Mouse (Mus musculus): ENCODE measurements around the gene Pbx1. TPM values are rescaled to one million over a fixed set of nuclear protein-coding genes. Genes with fewer than 3 reads are reported as not detected.

Pbx1 gene
- total RNA-seq, 2 experiments from 2014 or later, result 284 to 303 TPM

DNA sequence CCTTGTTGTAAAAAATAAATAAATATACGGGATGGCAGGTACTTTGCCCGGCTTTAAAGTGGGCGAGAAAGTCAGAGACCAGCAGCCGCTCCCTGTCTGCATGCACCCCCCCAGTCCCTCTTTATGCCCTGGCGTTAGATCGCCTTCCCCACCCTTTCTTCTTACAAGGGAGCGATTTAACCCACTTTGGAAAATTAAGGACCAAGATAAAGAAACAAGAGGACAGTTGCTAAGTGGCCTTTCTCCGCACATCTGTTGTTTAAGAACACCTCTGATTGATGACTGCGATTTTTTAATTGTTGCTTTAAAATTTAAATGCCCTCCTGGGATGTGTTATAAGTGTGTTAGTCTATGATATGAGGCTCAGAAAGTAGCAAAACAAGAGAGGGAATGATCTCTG, 5.2 kb downstream of the Pbx1 start:
- no peak for DNase-seq
- intact Hi-C loops (cut with DNase I), result loop anchor here (5.0 to 10.0 kb wide), 4 partner anchors 332 to 1028 kb away; no protein-coding TSS in a partner anchor

- no peak for DNase-seq
Measured at GRCm38 (mm10) chr1:168426281-168426680, 5.8 kb downstream of the Pbx1 start.

DNA sequence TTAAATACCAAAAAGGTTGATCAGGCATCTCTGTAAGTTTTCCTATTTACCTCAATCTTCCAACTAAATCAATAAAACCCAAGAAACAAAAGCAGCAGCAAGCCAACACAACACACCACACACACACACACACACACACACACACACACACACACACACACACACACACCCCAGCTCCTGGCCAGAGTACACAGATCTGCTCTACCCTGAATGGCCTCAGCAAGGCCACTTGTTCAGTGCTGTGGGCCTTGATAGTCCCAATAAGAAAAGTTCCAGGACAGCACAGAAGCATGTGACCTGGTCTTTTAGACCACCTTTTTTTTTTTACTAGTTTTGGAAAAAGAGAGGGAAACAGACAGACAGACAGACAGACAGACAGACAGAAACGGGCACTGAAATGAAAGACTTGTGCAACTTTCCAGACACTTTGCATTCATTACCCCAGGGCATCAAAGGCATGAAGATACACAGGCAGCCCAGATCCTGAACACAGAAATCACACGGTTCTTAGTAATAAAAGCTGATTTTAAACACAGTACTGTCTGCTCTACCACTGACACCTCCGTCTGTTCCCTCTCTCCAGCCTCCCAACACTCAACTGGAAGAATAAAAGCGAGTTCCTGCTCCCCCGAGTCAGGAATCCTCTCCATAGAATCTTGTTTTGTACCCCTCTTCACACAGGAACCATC, 6.9 kb downstream of the Pbx1 start:
- no peak for DNase-seq
- intact Hi-C loops (cut with DNase I), result loop anchor here (5.0 to 10.0 kb wide), 4 partner anchors 330 to 1030 kb away; no protein-coding TSS in a partner anchor

More at GRCm38 (mm10) chr1:168426281-168426680, 5.8 kb downstream of the Pbx1 start:
- intact Hi-C loops (cut with DNase I), result loop anchor here (5.0 to 10.0 kb wide), 4 partner anchors 331 to 1029 kb away; no protein-coding TSS in a partner anchor

DNA sequence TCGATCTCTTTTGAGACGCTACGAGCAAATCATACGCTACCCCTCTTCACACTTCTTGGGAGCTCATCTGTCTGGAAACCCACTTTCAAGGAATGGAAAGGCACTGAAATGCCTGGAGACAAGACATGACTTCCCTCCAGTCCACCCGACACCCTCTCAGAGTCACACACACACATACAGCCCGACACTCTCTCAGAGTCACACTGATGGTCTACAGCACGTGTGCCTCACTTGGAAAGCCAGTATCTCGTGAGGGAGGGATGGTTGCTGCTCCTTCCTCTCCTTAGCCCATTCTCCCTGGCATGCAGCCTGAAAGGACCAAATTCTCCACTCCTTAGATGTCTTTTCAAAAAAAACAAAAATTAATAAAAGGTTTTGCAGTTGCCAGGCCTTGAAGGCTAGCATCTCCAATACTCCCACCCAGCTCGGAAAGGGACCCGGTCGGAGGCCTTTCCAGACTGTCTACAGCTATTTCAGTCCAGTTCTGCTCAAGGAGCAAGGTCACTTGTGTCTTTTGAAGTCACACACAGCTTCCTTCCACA, 8.6 kb downstream of the Pbx1 start:
- intact Hi-C loops (cut with DNase I), result loop anchor here (10.0 kb wide), 3 partner anchors 329 to 1031 kb away; no protein-coding TSS in a partner anchor
- no peak for DNase-seq

DNA sequence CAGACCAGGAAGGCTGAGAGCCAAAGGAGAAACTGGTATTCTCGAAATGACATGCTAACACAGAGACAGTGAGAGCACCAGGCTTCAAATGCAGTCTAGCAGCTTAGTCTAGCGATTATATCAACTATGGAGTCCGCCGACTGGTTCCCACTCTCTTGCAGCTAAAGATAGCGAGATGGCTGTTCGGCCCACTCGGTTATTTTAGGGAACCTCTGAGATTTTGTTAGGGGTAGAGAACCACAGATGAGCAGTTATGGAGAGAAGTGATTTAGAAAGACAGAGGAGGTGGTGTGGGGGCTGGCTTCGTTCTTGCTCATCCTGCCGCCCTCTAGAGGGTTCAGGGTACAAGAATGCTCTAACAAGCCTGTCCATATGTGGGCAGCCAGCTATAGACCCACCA, 13.2 kb downstream of the Pbx1 start:
- intact Hi-C loops (cut with DNase I), result no loop called here
- no peak for DNase-seq

DNA sequence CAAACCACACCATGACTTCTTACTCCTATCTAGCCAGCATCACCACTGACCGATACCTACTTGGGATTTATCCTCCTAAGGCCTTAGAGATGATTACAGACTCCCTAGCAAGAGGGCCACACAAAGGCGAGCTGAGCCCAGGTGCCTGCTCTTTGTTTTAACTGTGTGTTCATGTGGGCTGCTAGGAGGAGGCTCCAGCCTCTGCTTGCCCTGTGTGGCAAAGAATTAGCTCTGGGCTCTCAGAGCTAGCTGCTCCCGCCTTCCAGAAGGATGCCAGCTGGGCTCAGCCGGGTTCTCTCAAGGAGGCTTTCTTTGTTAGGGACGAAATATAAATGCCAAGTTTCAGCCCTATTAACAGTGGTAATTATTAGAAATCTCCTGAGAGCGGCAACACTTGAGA, 14.4 kb downstream of the Pbx1 start:
- DNase-seq, result peak; percentile 29
- intact Hi-C loops (cut with DNase I), result no loop called here

DNA sequence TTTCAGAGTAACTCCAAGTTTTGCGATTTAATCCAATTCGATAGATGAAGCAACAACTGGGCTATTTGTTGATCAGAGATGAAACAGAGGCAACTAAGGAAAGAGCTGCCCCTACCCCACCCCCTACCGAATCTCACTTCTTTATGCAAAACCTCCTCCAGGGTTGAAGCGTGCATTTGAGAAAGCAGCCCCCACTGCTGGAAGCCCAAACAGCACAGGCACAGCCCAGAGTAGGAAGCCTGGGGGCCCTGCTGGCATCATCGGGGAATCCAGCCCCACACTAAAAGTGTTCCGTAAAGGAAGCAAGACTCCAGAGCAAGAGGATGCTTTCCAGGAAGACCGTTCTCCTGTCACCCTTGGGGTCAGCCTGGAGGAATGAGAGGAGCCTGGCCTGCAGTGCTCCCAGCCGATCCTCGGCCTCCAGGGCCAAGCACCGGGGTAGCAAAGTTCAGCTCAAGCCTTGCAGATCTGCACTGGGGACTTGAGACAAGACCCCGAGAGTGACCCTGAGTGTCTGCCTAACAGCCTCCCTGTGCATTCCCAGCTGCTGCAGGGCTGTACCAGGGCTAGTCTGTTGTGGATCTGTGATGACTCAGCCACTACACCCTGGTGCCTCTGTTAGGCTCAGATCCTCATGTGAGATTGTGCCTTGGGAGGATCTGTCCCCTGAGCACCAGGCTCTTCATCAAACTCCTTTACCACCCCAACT, 15.2 kb downstream of the Pbx1 start:
- intact Hi-C loops (cut with DNase I), result no loop called here
- DNase-seq, result no peak

DNA sequence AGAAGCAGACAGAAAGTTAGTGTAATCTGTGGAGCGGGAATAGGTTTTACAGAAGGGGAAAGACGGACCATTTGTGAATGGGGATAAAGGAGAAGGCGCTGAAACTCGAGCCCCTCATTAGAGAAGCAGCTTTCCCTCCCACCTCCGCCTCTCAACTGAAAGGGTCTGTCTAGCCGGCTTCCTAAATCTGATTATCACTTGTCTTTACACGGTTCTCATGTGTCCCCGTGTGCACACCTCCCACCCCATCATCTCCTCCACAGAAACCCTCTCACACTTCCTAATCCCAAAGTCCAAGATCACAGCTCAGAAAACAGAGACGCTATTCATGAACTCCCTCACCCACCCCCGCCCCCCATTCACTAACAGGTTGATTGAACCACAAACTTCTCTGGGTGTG, 21.5 kb downstream of the Pbx1 start:
- DNase-seq, result no peak
- intact Hi-C loops (cut with DNase I), result no loop called here

- intact Hi-C loops (cut with DNase I), result no loop called here
- no peak for DNase-seq
Measured at GRCm38 (mm10) chr1:168410054-168410453, 22.0 kb downstream of the Pbx1 start.

DNA sequence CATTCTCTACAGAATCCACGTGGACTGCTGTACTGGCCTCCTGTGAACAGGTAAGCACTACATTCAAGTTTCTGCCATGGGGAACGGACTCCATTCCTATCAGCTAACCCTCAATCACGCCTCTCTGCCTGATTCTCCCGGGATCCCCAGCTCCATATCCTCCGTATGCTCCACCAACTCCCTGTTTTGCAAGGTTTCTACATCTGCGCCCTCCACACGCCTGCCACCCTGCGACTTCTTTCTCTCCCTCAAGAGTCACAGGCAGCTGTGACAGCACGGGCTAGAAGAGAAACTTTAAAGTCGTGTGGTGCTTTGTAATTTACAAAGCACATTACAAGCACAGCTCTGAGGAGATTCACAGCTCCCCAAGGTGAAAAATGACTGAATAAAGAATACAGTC, 23.3 kb downstream of the Pbx1 start:
- intact Hi-C loops (cut with DNase I), result no loop called here

DNA sequence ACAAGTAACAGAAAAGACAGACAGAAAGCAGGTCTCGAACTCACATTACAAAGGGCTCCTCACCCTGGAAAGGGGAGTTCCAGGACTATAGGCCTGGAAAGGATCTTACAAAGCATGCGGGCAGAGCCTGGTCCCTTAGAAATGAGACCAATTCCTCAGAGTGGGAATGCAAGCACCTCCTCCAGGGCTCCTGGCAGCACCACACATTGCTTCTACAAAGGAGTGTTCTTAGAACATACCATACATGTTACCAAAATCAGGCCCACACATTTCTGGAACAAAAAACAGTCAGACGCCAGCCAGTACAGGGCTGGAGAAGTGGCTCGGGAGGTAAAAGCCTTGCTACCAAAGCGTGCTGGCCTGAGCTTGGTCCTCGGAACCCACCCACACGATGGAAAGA, 24.1 kb downstream of the Pbx1 start:
- DNase-seq, result no peak
- intact Hi-C loops (cut with DNase I), result no loop called here

More for the DNA sequence above, 23.3 kb downstream of the Pbx1 start:
- no peak for DNase-seq

GRCm38 (mm10) chr1:168406291-168406675, 25.8 kb downstream of the Pbx1 start:
- intact Hi-C loops (cut with DNase I), result no loop called here
- DNase-seq, result no peak

DNA sequence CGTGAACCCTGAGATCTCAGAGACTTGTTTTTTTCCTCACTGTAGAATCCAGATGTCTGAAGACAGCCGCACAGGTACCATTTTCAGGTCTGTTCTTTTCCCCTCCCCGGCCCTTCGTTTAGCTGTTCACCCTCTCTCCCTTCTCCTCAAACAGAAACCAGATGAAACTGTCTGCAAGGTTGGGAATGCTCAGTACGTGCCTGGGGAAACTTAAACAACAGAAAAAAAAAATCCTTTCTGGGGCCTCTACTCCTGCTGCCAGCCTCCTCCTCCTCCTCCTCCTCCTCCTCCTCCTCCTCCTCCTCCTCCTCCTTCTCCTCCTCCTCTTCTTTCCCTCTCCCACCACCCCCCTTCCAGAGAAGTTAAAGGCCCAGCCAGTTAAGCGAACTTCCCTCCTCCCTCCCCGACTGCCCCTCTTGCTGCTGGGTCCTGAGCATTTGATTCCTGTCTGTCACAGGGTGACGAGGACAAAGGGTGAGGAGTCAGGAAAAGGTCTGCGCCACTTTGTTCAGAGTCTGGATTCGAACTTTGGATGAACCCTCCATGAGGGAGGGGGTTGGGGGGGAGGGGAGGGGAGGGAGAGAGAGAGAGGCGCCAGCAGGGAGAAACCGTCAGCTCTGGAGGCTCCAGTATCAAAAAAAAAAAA, 26.3 kb downstream of the Pbx1 start:
- intact Hi-C loops (cut with DNase I), result no loop called here

DNA sequence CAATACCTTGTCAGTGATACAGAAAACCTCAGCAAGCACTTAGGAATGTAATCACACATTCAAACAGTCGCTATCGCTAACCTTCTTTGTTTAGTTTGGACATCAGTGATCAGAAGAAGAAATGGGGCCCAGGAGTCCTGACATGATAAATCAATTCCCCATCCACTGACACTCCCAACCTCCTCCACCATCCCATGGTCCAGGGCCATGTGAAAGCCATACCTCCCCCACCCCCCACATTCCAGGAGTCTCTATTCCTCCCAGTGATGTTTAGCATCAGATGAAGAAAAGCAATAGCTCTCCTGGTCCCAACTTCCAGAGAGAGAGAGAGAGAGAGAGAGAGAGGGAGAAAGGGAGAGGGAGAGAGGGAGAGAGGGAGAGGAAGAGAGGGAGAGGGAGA, 28.5 kb downstream of the Pbx1 start:
- no peak for DNase-seq
- intact Hi-C loops (cut with DNase I), result no loop called here

More for the DNA sequence above, 26.3 kb downstream of the Pbx1 start:
- DNase-seq, result no peak

GRCm38 (mm10) chr1:168402683-168403082, 29.4 kb downstream of the Pbx1 start:
- intact Hi-C loops (cut with DNase I), result no loop called here
- DNase-seq, result no peak

GRCm38 (mm10) chr1:168395523-168396159, 36.4 kb downstream of the Pbx1 start:
- intact Hi-C loops (cut with DNase I), result no loop called here
- no peak for DNase-seq

DNA sequence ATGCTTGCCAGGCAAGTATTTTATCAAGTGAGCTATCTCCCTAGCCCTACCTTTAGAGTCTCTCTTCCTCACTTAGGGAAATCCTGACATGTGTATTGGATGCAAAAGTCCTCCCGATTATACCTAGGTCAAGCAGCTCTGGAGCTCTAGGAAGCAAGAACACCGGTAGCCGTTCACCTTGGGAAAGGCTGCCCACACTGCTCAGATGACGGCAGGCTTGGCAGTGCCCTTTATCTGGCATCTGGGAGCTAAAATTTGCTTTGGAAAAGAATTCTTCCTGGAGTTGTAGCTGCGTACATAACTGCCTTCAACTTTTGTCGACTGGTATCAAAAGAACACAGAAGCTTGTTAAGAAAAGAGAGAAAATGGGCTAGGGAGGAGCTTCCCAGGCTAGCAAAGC, 37.5 kb downstream of the Pbx1 start:
- no peak for DNase-seq
- intact Hi-C loops (cut with DNase I), result no loop called here

- no peak for DNase-seq
- intact Hi-C loops (cut with DNase I), result no loop called here
Measured at GRCm38 (mm10) chr1:168393456-168393855, 38.6 kb downstream of the Pbx1 start.

GRCm38 (mm10) chr1:168392500-168392853, 39.6 kb downstream of the Pbx1 start:
- no peak for DNase-seq
- intact Hi-C loops (cut with DNase I), result no loop called here

- peak; percentile 65 for DNase-seq
- intact Hi-C loops (cut with DNase I), result no loop called here
Measured at GRCm38 (mm10) chr1:168391617-168392499, 40.2 kb downstream of the Pbx1 start.
